Mouse (Mus musculus) limb, embryonic 15.5 days (tissue): ENCODE measurements around the gene Fads2. TPM values are rescaled to one million over a fixed set of nuclear protein-coding genes. Genes with fewer than 3 reads are reported as not detected.
"Not testable (repeated sequence)": the region's sequence is repeated elsewhere in the genome, so short reads cannot be mapped to it uniquely, and the experiment has no call there.

Experiments
- ATAC-seq: fragments of 200-750 bp; cut with Nextera tagmentation; 2 replicates; pipeline ENCODE4 v1.8.0; 2017; ENCODE audit warnings: low read depth, moderate TSS enrichment; ENCODE audit not compliant: insufficient number of reproducible peaks, low FRiP score, low TSS enrichment
- H3K27ac ChIP-seq: fragments of 300-500 bp; sonication (generic); 2 replicates; pipeline ENCODE4 v1.5.1; 2015; ENCODE audit warnings: moderate library complexity, mild to moderate bottlenecking, inconsistent platforms
- H3K27me3 ChIP-seq: fragments of 300-500 bp; sonication (generic); 2 replicates; pipeline ENCODE4 v1.6.1; 2015; ENCODE audit warnings: inconsistent platforms
- H3K36me3 ChIP-seq: fragments of 300-500 bp; sonication (generic); 2 replicates; pipeline ENCODE4 v1.6.1; 2015; ENCODE audit warnings: inconsistent platforms
- H3K4me1 ChIP-seq: fragments of 300-500 bp; sonication (generic); 2 replicates; pipeline ENCODE4 v1.6.1; 2015; ENCODE audit warnings: inconsistent platforms
- H3K4me2 ChIP-seq: fragments of 300-500 bp; sonication (generic); 2 replicates; pipeline ENCODE4 v1.6.1; 2015; ENCODE audit warnings: mild to moderate bottlenecking, inconsistent platforms
- H3K4me3 ChIP-seq: fragments of 300-500 bp; sonication (generic); 2 replicates; pipeline ENCODE4 v1.5.1; 2015; ENCODE audit warnings: mild to moderate bottlenecking, inconsistent platforms
- H3K9ac ChIP-seq: fragments of 300-500 bp; sonication (generic); 2 replicates; pipeline ENCODE4 v1.6.1; 2015; ENCODE audit warnings: inconsistent platforms
- H3K9me3 ChIP-seq: fragments of 300-500 bp; sonication (generic); 2 replicates; pipeline ENCODE4 v1.6.1; 2016; ENCODE audit warnings: inconsistent platforms
- WGBS: fragments of 180-500 bp; shearing (Covaris S2); methylation state at CpG from one replicate; pipeline ENCODE4 v1.1.7; 2015; 5-methylcytosine and 5-hydroxymethylcytosine counted together
- polyA plus RNA-seq: library from polyadenylated mRNA; unstranded; fragments of >200 nt; fragmentation: Nextera tagmentation; extraction: Ambion mirVana; gene quantifications from 2 replicates; pipeline ENCODE4 v1.2.1, GENCODE M21; 2015

The Fads2 gene
- polyA plus RNA-seq: 63.8 and 65.8 TPM in 2 replicates

- Histone ChIP-seq H3K9me3 (no peaks in the 10 kb centered on the region), H3K4me2 (peak within 1 kb of the TSS; percentile 60), H3K27me3 (no peaks in the 10 kb centered on the region), H3K36me3 (no peaks in the 10 kb centered on the region), H3K4me3 (peak within 1 kb of the TSS; percentile 61), H3K4me1 (peaks cover 41% of the 10 kb centered on the region), H3K9ac (peak within 1 kb of the TSS; percentile 47), H3K27ac (peak within 1 kb of the TSS; percentile 86)
- peak; percentile 95 for ATAC-seq
- under 1% methylated on average over 57 of the region's 57 CpGs for WGBS
Observed at GRCm38 (mm10) chr19:10101341-10102053, at the start of gene Fads2. Gene Fads2 (minus strand): TSS chr19:10101746.

GRCm38 (mm10) chr19:10149189-10149588 lies 47.6 kb upstream of the Fads2 start:
- no peak overlapping the region for H3K4me2 ChIP-seq
- no peak overlapping the region for H3K4me3 ChIP-seq
- no peaks in the 10 kb centered on the region for H3K4me1 ChIP-seq
- no peak for ATAC-seq
- no peak overlapping the region for H3K9ac ChIP-seq
- no peaks in the 10 kb centered on the region for H3K36me3 ChIP-seq
- WGBS: 36% methylated on average over 3 of the region's 3 CpGs
- H3K27me3 ChIP-seq: no peaks in the 10 kb centered on the region
- no peaks in the 10 kb centered on the region for H3K9me3 ChIP-seq
- no peak overlapping the region for H3K27ac ChIP-seq

GRCm38 (mm10) chr19:10148555-10148954 lies 47.0 kb upstream of the Fads2 start:
- no peak overlapping the region for H3K9ac ChIP-seq
- no peak overlapping the region for H3K4me2 ChIP-seq
- H3K4me1 ChIP-seq: no peaks in the 10 kb centered on the region
- H3K4me3 ChIP-seq: no peak overlapping the region
- no peaks in the 10 kb centered on the region for H3K36me3 ChIP-seq
- no peaks in the 10 kb centered on the region for H3K27me3 ChIP-seq
- WGBS: 71% methylated on average over 6 of the region's 6 CpGs
- H3K27ac ChIP-seq: no peak overlapping the region
- no peak for ATAC-seq
- H3K9me3 ChIP-seq: no peaks in the 10 kb centered on the region

GRCm38 (mm10) chr19:10144464-10144863 lies 42.9 kb upstream of the Fads2 start:
- Histone ChIP-seq H3K27ac (no peak overlapping the region), H3K4me3 (no peak overlapping the region), H3K4me2 (no peak overlapping the region), H3K9ac (no peak overlapping the region), H3K36me3 (no peaks in the 10 kb centered on the region), H3K4me1 (no peaks in the 10 kb centered on the region), H3K27me3 (no peaks in the 10 kb centered on the region), H3K9me3 (no peaks in the 10 kb centered on the region)
- WGBS: 46% methylated on average over 4 of the region's 4 CpGs
- ATAC-seq: no peak

- WGBS: 65% methylated on average over 2 of the region's 2 CpGs
- H3K36me3 ChIP-seq: no peaks in the 10 kb centered on the region
- H3K4me3 ChIP-seq: no peak overlapping the region
- H3K9me3 ChIP-seq: no peaks in the 10 kb centered on the region
- no peaks in the 10 kb centered on the region for H3K27me3 ChIP-seq
- no peak for ATAC-seq
- H3K4me2 ChIP-seq: no peak overlapping the region
- H3K4me1 ChIP-seq: no peaks in the 10 kb centered on the region
- no peak overlapping the region for H3K27ac ChIP-seq
- no peak overlapping the region for H3K9ac ChIP-seq
Observed at GRCm38 (mm10) chr19:10143667-10144066, 42.1 kb upstream of the Fads2 start.

DNA sequence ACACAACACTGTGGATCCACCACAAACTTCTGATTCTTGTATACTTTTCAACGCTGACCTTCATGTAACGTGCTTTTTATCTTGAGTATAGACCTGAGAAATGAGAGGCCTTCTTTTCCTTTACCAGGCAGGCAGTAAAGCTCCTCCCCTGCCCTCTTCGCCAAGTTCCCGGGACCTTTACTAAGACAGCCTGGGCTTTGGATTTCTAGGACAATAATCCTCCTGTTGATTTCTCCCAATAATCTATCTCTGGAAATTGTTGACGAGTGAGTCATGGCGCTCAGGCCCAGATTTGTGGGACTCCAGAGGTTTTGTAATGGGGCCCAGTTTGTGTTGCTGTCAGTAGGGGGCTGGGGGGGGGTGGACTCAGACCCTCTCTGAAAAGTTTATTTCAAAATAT lies 38.2 kb upstream of the Fads2 start:
- H3K27me3 ChIP-seq: no peaks in the 10 kb centered on the region
- H3K4me1 ChIP-seq: peaks cover 7% of the 10 kb centered on the region; the same call in 1 of the 2 replicates
- no peaks in the 10 kb centered on the region for H3K9me3 ChIP-seq
- H3K4me2 ChIP-seq: no peak overlapping the region
- no peak overlapping the region for H3K27ac ChIP-seq
- no peaks in the 10 kb centered on the region for H3K36me3 ChIP-seq
- ATAC-seq: no peak
- H3K9ac ChIP-seq: no peak overlapping the region
- 74% methylated on average over 6 of the region's 6 CpGs for WGBS
- no peak overlapping the region for H3K4me3 ChIP-seq

- Histone ChIP-seq H3K36me3 (no peaks in the 10 kb centered on the region), H3K27me3 (no peaks in the 10 kb centered on the region), H3K4me1 (peaks cover 7% of the 10 kb centered on the region; the same call in 1 of the 2 replicates), H3K9me3 (no peaks in the 10 kb centered on the region), H3K9ac (no peak overlapping the region), H3K4me2 (no peak overlapping the region), H3K4me3 (no peak overlapping the region), H3K27ac (no peak overlapping the region)
- 57% methylated on average over 5 of the region's 5 CpGs for WGBS
- no peak for ATAC-seq
Observed at GRCm38 (mm10) chr19:10137423-10137822, 35.9 kb upstream of the Fads2 start.

- Histone ChIP-seq H3K9me3 (no peaks in the 10 kb centered on the region), H3K27ac (no peak overlapping the region), H3K9ac (no peak overlapping the region), H3K4me1 (peaks cover 7% of the 10 kb centered on the region; the same call in 1 of the 2 replicates), H3K36me3 (no peaks in the 10 kb centered on the region), H3K4me3 (no peak overlapping the region), H3K4me2 (no peak overlapping the region), H3K27me3 (no peaks in the 10 kb centered on the region)
- peak; percentile 19; the same call in 1 of the 2 replicates for ATAC-seq
- WGBS: 55% methylated on average over 2 of the region's 2 CpGs
Observed at GRCm38 (mm10) chr19:10134692-10135091, 33.1 kb upstream of the Fads2 start.

DNA sequence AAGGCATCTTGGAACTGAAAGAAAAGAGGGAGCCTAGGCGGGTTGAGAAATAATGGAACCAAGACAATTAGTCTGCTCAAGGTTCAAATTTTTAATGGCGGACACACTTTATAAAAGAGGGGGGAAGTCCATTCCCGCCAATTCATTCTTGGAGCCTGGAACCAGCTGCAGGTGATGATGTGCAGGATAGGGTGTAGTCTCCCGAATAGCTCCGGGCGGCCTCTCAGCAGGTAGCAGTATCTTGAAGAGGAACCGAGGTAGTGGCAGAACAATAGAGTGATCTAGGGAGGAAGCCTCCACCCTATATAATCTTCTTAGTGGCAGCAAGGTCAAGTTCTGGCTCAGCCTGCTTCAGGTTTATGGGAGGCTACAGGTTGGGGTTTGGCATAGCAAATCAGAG lies 28.0 kb upstream of the Fads2 start:
- not testable (repeated sequence) for H3K27me3 ChIP-seq, H3K4me2 ChIP-seq, H3K36me3 ChIP-seq, H3K4me1 ChIP-seq, H3K9ac ChIP-seq, H3K27ac ChIP-seq, H3K9me3 ChIP-seq, ATAC-seq, H3K4me3 ChIP-seq
- WGBS: 74% methylated on average over 7 of the region's 7 CpGs

- H3K27me3 ChIP-seq: no peaks in the 10 kb centered on the region
- no peak overlapping the region for H3K27ac ChIP-seq
- no peak overlapping the region for H3K9ac ChIP-seq
- 38% methylated on average over 5 of the region's 5 CpGs for WGBS
- no peaks in the 10 kb centered on the region for H3K9me3 ChIP-seq
- no peak overlapping the region for H3K4me2 ChIP-seq
- no peak overlapping the region for H3K4me3 ChIP-seq
- no peak for ATAC-seq
- no peaks in the 10 kb centered on the region for H3K36me3 ChIP-seq
- H3K4me1 ChIP-seq: no peaks in the 10 kb centered on the region
Observed at GRCm38 (mm10) chr19:10126479-10127250, 25.1 kb upstream of the Fads2 start.

- Histone ChIP-seq H3K4me1 (no peaks in the 10 kb centered on the region), H3K4me2 (no peak overlapping the region), H3K4me3 (no peak overlapping the region), H3K36me3 (no peaks in the 10 kb centered on the region), H3K9ac (no peak overlapping the region), H3K9me3 (no peaks in the 10 kb centered on the region), H3K27me3 (no peaks in the 10 kb centered on the region), H3K27ac (no peak overlapping the region)
- ATAC-seq: no peak
- WGBS: 82% methylated on average over 7 of the region's 7 CpGs
Observed at GRCm38 (mm10) chr19:10123892-10124634, 22.5 kb upstream of the Fads2 start.
